Mouse (Mus musculus) olfactory bulb, adult 2 months (tissue): ENCODE measurements at regions not wholly inside any gene's neighbourhood (a gene's known extent, or its start where the extent isn't known, plus 50 kb on each side); places are given as distances from the start of the nearest gene placed in this dataset.

Experiments
- H3K27ac ChIP-seq: fragments of 200-500 bp; 2 replicates; pipeline ENCODE4 v1.5.1; 2012; ENCODE audit warnings: low read depth, low read length; ENCODE audit not compliant: insufficient read depth
- H3K4me1 ChIP-seq: fragments of 200-500 bp; 2 replicates; pipeline ENCODE4 v1.6.1; 2012; ENCODE audit warnings: low read length; ENCODE audit not compliant: control insufficient read depth, insufficient read depth
- H3K4me3 ChIP-seq: fragments of 200-500 bp; 2 replicates; pipeline ENCODE4 v1.5.1; 2012; ENCODE audit warnings: mild to moderate bottlenecking, low read depth, low read length, moderate library complexity; ENCODE audit not compliant: insufficient read depth
- CTCF ChIP-seq: fragments of 200-500 bp; IDR thresholded peaks from 2 replicates; pipeline ENCODE4 v1.5.1; 2012; ENCODE audit warnings: low read depth, mild to moderate bottlenecking, low read length, moderate library complexity; ENCODE audit not compliant: insufficient read depth
- POLR2A ChIP-seq: fragments of 200-500 bp; IDR thresholded peaks from 2 replicates; pipeline ENCODE4 v1.6.1; 2012; ENCODE audit warnings: mild to moderate bottlenecking, low read depth, low read length, moderate library complexity; ENCODE audit not compliant: insufficient read depth
- WGBS: fragments of 180-500 bp; shearing (Covaris S2); methylation state at CpG from one replicate; pipeline ENCODE4 v1.1.7; 2018; 5-methylcytosine and 5-hydroxymethylcytosine counted together

DNA sequence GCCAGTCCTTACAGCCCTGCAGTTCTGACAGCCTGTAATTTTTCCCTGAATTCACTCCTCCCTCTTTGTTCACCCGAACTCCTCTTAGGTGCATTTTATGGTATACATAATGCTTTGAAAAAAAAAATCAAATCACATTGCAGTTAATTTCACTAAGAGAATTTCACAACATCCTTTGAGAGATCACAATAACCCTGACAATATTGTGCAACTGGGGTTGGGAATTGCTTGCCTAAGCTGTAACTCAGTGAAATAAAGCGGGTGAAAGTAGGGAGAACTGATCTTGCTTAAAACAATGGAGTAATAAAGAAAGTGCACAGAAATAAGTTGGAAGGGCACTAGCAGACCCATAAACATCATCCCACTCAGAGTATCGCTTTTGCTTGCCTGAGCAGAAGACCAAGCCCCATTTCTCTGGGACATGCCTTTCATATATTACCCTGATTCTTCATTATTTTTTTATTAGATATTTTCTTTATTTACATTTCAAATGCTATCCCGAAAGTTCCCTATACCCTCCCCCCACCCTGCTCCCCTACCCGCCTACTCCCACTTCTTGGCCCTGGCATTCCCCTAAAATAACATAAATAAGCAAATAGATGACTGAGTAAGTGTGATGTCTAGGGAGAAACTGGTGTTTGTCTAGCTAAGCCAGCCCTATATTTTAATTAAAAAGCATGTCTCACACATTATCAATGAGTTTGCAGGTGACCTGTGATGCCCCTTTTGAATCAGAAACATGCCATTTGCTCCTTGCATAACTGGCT is 557.2 kb upstream of the Gm9747 start:
- 52% methylated on average over 5 of the region's 5 CpGs for WGBS
- Histone ChIP-seq H3K27ac (no peak overlapping the region), H3K4me1 (no peaks in the 10 kb centered on the region), H3K4me3 (no peak overlapping the region)
- TF ChIP-seq POLR2A = no peak
- TF ChIP-seq CTCF = no peak

DNA sequence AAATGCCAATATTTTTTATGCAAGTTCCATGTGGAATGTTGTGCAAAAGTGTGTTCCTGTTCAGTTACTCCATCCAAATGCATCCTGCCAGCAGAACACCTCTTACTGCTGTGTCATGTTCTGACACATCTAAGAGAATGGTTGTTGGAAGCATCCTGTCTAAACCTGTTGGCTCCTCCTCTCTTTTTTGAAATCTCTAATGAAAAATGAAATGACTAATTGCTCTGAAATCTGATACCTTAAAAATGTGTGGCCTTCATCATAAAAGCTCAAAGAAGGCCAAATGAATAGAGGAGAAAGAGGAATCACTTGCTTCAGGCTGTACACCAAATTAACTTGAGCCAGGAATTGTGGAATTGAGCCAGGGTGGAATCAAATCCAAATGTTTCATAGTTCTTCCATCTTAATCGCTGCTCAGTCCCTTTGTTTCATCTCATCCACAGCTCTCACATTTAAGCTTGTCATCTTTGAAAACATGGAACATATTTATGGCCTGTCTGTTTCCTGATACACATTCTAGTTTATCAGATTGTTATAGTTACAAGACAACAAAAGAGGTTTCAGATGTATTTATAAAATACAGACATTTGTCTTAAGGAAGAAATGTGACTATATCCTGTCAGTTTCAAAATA is 555.0 kb upstream of the Gm9747 start:
- no peaks in the 10 kb centered on the region for H3K4me1 ChIP-seq
- no peak overlapping the region for H3K4me3 ChIP-seq
- 34% methylated on average over 1 of the region's 1 CpGs for WGBS
- no peak overlapping the region for H3K27ac ChIP-seq
- TF ChIP-seq CTCF (no peak), POLR2A (no peak)

- no peak for TF ChIP-seq POLR2A
- TF ChIP-seq CTCF = no peak
- Histone ChIP-seq H3K27ac (no peak overlapping the region), H3K4me3 (no peak overlapping the region)
These were observed 536.8 kb upstream of the Gm9747 start for GRCm38 (mm10) chr1:81696129-81696528.

DNA sequence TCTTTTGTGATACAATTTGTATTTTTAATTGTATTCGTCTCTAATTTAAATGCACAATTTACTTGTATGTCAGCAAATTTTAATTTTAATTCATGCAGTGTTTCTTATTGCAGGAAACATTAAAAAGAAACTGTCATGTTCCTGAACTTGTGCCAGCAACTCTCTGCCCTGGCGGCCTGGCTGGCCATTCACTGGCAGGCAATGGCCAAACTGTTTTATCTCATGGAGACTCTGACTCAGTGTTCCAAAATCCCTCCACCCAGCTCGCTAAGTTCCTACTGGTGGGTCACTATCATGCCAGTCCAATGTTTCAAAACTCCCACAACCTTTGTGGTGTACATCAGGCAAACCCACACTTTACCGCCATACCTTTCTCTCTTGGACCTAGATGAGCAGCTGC is 523.7 kb upstream of the Gm9747 start:
- Histone ChIP-seq H3K4me1 (no peaks in the 10 kb centered on the region), H3K4me3 (no peak overlapping the region), H3K27ac (no peak overlapping the region)
- WGBS = 86% methylated on average over 4 of the region's 4 CpGs
- TF ChIP-seq POLR2A (no peak), CTCF (no peak)

More at GRCm38 (mm10) chr1:81696129-81696528, 536.8 kb upstream of the Gm9747 start:
- H3K4me1 ChIP-seq = no peaks in the 10 kb centered on the region

DNA sequence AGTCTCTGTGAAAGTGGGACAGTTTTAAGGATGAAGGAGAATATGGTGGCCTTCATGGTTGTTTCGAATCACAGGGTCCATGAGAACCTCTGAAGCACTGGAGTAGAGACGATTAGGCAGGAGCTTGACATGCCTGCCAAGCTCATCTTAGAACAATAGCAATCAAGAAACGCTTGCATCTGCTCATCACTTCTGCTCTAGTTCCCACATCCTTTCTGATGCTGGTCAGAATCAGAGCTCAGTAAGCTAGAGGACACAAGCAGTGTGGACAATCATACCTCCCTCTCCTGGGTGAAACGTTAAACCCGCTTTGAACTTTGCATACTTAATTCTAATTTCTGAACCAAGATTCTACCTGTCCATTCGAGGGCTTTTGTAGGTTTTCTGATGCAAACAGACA is 515.8 kb upstream of the Gm9747 start:
- Histone ChIP-seq H3K4me1 (no peaks in the 10 kb centered on the region), H3K27ac (no peak overlapping the region), H3K4me3 (no peak overlapping the region)
- no peak for TF ChIP-seq CTCF
- no peak for TF ChIP-seq POLR2A
- WGBS = 77% methylated on average over 6 of the region's 6 CpGs

DNA sequence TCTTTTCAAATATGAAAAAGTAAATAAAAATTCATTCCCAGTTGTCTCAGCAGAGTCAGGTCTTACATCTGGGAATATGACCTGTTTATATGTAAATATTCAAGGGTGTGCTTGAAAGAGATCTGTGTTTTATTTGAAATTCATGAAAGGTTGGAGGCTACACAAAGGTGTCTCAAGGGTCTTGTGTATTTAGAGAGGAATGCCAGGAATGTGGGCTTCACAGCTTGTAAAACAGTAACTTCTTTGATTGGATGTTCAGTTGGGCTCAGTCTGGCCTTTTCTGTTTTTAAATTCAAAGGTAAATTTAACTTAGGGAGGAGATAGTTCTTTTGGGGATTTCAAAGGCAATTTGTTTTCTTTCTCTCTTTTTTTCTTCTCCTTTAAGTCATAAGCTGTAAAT is 514.7 kb upstream of the Gm9747 start:
- Histone ChIP-seq H3K27ac (no peak overlapping the region), H3K4me3 (no peak overlapping the region), H3K4me1 (no peaks in the 10 kb centered on the region)
- no peak for TF ChIP-seq POLR2A
- no peak for TF ChIP-seq CTCF

DNA sequence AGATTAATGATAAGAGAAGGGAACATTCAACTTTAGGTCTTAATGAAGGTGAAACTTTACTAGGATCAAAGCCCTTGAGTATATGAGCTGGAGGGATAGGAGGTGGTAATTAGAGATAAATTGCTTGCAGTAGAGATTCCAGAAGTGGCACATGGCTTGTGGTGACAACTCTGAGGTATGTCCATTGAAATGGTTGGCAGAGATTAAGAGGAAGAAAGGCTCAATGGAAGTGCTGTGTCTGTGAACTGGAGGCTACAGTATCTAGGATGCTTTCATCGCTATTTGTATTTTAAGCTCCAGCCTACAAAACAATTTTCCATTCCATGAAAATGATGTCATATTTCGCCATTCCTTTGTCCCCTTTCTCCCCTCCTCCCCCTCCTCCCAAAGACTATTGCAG is 508.1 kb upstream of the Gm9747 start:
- H3K27ac ChIP-seq = no peak overlapping the region
- H3K4me3 ChIP-seq = no peak overlapping the region
- no peaks in the 10 kb centered on the region for H3K4me1 ChIP-seq
- TF ChIP-seq POLR2A (no peak), CTCF (no peak)
- 94% methylated on average over 2 of the region's 2 CpGs for WGBS

DNA sequence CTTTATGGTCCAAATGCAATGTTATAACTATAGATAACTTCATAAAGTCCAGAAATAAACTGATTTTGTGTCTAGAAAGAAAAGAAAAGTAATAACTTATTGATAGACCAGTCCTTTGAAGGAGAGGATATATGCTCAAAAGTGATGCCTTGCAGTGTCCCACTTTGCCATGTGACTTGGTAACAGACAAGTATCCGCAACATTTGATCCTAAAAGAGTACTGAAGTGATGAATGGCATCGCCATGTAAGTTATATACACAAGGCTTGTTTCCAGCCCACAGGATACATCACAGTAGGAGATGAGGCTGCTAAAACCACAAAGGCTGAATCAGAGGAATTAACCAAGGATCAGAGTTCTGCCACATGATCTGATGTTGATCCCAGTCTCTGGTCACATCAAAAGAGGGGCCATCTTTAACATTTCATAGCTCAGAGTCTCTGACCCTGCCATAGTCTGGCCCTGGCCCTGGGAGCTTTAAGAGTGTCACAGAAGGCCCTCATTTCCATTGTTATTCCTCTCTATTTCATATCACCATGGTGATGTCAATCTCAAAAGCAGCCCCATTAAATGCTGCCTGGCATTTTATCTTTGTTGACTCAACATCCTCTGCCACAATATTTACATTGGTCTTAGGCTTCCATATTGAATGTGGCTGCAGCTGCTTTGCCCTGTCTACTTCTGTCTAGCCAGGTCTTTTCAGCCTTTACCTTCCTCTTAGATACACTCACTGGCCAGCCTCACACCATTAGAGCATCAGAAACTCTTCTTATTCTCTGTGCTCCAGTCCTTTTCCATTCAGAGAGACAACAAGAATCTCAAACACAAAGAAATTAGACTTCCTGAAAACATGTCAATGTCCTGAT is 506.4 kb upstream of the Gm9747 start:
- H3K4me3 ChIP-seq = no peak overlapping the region
- 98% methylated on average over 2 of the region's 2 CpGs for WGBS
- H3K4me1 ChIP-seq = no peaks in the 10 kb centered on the region
- H3K27ac ChIP-seq = no peak overlapping the region
- TF ChIP-seq POLR2A (no peak), CTCF (no peak)

- Histone ChIP-seq H3K4me3 (no peak overlapping the region), H3K4me1 (no peaks in the 10 kb centered on the region), H3K27ac (no peak overlapping the region)
- WGBS = 77% methylated on average over 6 of the region's 6 CpGs
- TF ChIP-seq POLR2A (no peak), CTCF (no peak)
These were observed 495.6 kb upstream of the Gm9747 start for GRCm38 (mm10) chr1:81737111-81737833.
